Mouse (Mus musculus) MEL (cell line): ENCODE results near the gene Rab44.

ENCODE experiments used
- BHLHE40 ChIP-seq: IDR thresholded peaks from 2 replicates; pipeline ENCODE4 v1.6.1; 2012; ENCODE audit warnings: low read depth, mild to moderate bottlenecking, inconsistent platforms, low read length, improper control_type of control experiment, borderline replicate concordance
- CTCF ChIP-seq, 3 experiments: IDR thresholded peaks in 2 of 3; conservative IDR thresholded peaks in 1 of 3; 2 replicates each; pipeline ENCODE4 v1.5.1; 2011 to 2012; ENCODE audit warnings: low read length in 3 of 3, low read depth in 2 of 3, mild to moderate bottlenecking in 2 of 3, improper control_type of control experiment in 1 of 3, inconsistent platforms in 1 of 3, mixed read lengths in 1 of 3, moderate library complexity in 1 of 3; ENCODE audit not compliant: control insufficient read depth in 1 of 3, insufficient read depth in 1 of 3, poor library complexity in 1 of 3, severe bottlenecking in 1 of 3
- EP300 ChIP-seq, 2 experiments: IDR thresholded peaks; 2 replicates each; pipeline ENCODE4 v1.6.1; 2011; ENCODE audit warnings: improper control_type of control experiment in 2 of 2, low read length in 2 of 2, low read depth in 1 of 2, mild to moderate bottlenecking in 1 of 2
- ETS1 ChIP-seq: IDR thresholded peaks from 2 replicates; pipeline ENCODE4 v1.6.1; 2012; ENCODE audit warnings: low read depth, mild to moderate bottlenecking, inconsistent platforms, low read length, improper control_type of control experiment, moderate library complexity
- GABPA ChIP-seq: IDR thresholded peaks from 2 replicates; pipeline ENCODE4 v1.6.1; 2012; ENCODE audit warnings: low read depth, mild to moderate bottlenecking, inconsistent platforms, low read length, improper control_type of control experiment, moderate library complexity
- JUND ChIP-seq: IDR thresholded peaks from 2 replicates; pipeline ENCODE4 v1.6.1; 2011; ENCODE audit warnings: low read depth, mild to moderate bottlenecking, improper control_type of control experiment, low read length
- MAX ChIP-seq: IDR thresholded peaks from 2 replicates; pipeline ENCODE4 v1.6.1; 2011; ENCODE audit warnings: low read length, improper control_type of control experiment
- POLR2A ChIP-seq, 2 experiments: IDR thresholded peaks; 2 replicates each; pipeline ENCODE4 v1.6.1; 2011 to 2012; ENCODE audit warnings: low read length in 2 of 2, mild to moderate bottlenecking in 2 of 2, control low read depth in 1 of 2, improper control_type of control experiment in 1 of 2, low read depth in 1 of 2, moderate library complexity in 1 of 2; ENCODE audit not compliant: control insufficient read depth in 1 of 2, insufficient read depth in 1 of 2, poor library complexity in 1 of 2
- POLR2AphosphoS2 ChIP-seq: IDR thresholded peaks from 2 replicates; pipeline ENCODE4 v1.6.1; 2011; ENCODE audit warnings: low read length, improper control_type of control experiment
- RAD21 ChIP-seq: IDR thresholded peaks from 2 replicates; pipeline ENCODE4 v1.6.1; 2011; ENCODE audit warnings: mild to moderate bottlenecking, low read depth, low read length, improper control_type of control experiment
- RCOR1 ChIP-seq: IDR thresholded peaks from 2 replicates; pipeline ENCODE4 v1.6.1; 2012; ENCODE audit warnings: low read depth, mild to moderate bottlenecking, inconsistent platforms, low read length, improper control_type of control experiment
- TAL1 ChIP-seq: IDR thresholded peaks from 2 replicates; pipeline ENCODE4 v1.6.1; 2012; ENCODE audit warnings: mild to moderate bottlenecking, inconsistent platforms, low read length, moderate library complexity, mixed read lengths
- TCF12 ChIP-seq: IDR thresholded peaks from 2 replicates; pipeline ENCODE4 v1.6.1; 2014; ENCODE audit warnings: low read depth, mild to moderate bottlenecking, inconsistent platforms, low read length, improper control_type of control experiment, moderate library complexity

DNA sequence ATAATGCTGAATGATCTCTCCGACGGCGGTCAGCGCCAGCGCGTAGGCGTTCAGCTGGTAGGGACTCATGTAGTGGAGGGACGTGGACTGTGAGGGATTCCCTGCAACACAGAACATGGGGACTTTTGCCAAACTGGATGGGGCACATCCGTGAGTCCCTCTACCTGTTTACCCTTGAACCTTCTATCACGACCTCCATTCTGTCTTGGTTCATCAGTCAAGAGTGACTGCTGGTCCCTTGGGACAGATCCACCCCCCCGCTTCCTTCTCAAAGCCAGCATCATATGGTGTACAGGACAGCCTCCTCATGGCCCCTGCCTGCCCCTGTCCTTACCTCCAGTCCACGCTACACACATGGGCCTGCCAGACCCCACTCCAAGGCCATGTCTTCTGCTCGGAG is 48.4 kb downstream of the Rab44 start:
- TF ChIP-seq CTCF (IDR thresholded peaks at IDR 0.05 in 2 of 3, conservative IDR thresholded peaks at IDR 0.05 in 1 of 3; ENCODE audit: control insufficient read depth in 1 of 3, insufficient read depth in 1 of 3, low read depth in 2 of 3, low read length in 3 of 3, poor library complexity in 1 of 3, severe bottlenecking in 1 of 3) (no peak), TAL1 (no peak), POLR2A (IDR thresholded peaks at IDR 0.05; ENCODE audit: control insufficient read depth in 1 of 2, insufficient read depth in 1 of 2, low read depth in 1 of 2, low read length in 2 of 2, poor library complexity in 1 of 2) (no peak), POLR2AphosphoS2 (no peak), EP300 (IDR thresholded peaks at IDR 0.05; ENCODE audit: low read depth in 1 of 2, low read length in 2 of 2) (no peak), ETS1 (no peak), RCOR1 (no peak), TCF12 (no peak), BHLHE40 (no peak), MAX (no peak), GABPA (no peak), RAD21 (no peak), JUND (no peak)
